Mouse (Mus musculus) G1E (cell line): Measurements from ENCODE around the gene Tnip3. TPM values are rescaled to one million over a fixed set of nuclear protein-coding genes. Genes with fewer than 3 reads are reported as not detected.

ENCODE experiments used
- ATAC-seq: 2 replicates; pipeline ENCODE4 v1.8.0; 2016; ENCODE audit warnings: mild to moderate bottlenecking; ENCODE audit not compliant: insufficient number of reproducible peaks, poor library complexity, low FRiP score, severe bottlenecking; ENCODE audit errors: extremely low read depth
- DNase-seq: peaks from one replicate; pipeline ENCODE4 v3.0.0; 2012; ENCODE audit warnings: low spot score
- H3K27me3 ChIP-seq: 2 replicates; pipeline ENCODE4 v1.6.1; 2012; ENCODE audit warnings: mild to moderate bottlenecking, low read length, inconsistent platforms; ENCODE audit not compliant: insufficient read depth
- H3K36me3 ChIP-seq: replicated peaks from 2 replicates; pipeline ENCODE3; 2012; ENCODE audit warnings: mild to moderate bottlenecking, inconsistent platforms
- H3K4me1 ChIP-seq: 2 replicates; pipeline ENCODE4 v1.6.1; 2012; ENCODE audit warnings: low read depth, low read length, inconsistent platforms, mixed read lengths; ENCODE audit not compliant: insufficient read depth
- H3K4me3 ChIP-seq: 2 replicates; pipeline ENCODE4 v1.5.1; 2012; ENCODE audit warnings: low read depth, mild to moderate bottlenecking, inconsistent platforms, low read length, moderate library complexity, mixed read lengths
- H3K9me3 ChIP-seq: replicated peaks from 2 replicates; pipeline ENCODE4 v1.6.1; 2012; ENCODE audit warnings: inconsistent platforms
- CTCF ChIP-seq: IDR thresholded peaks from 2 replicates; pipeline ENCODE4 v1.5.1; 2012; ENCODE audit warnings: low read depth, low read length, inconsistent platforms, mixed read lengths
- GATA1 ChIP-seq: IDR thresholded peaks from 2 replicates; pipeline ENCODE4 v1.6.1; 2012; ENCODE audit warnings: borderline replicate concordance, low read length, inconsistent platforms, mixed read lengths
- GATA2 ChIP-seq: IDR thresholded peaks from 2 replicates; pipeline ENCODE4 v1.6.1; 2012; ENCODE audit warnings: low read depth, low read length, inconsistent platforms, borderline replicate concordance
- POLR2AphosphoS5 ChIP-seq: IDR thresholded peaks from 2 replicates; pipeline ENCODE4 v1.6.1; 2012; ENCODE audit warnings: low read depth, low read length, inconsistent platforms; ENCODE audit not compliant: insufficient replicate concordance
- TAL1 ChIP-seq: conservative IDR thresholded peaks from 2 replicates; pipeline ENCODE4 v1.6.1; 2012; ENCODE audit warnings: low read depth, low read length, inconsistent platforms, mixed read lengths
- polyA plus RNA-seq: library from polyadenylated mRNA; stranded (reverse); fragments of >175 nt; gene quantifications from 2 replicates; pipeline ENCODE4 v1.2.3, GENCODE M21; 2012
- total RNA-seq, 2 experiments: library from RNA; stranded (forward) in 1 of 2; stranded (reverse) in 1 of 2; fragments of 200-1000 nt in 1 of 2; fragments of >200 nt in 1 of 2; fragmentation: Nextera tagmentation in 1 of 2; gene quantifications; 2 replicates each; pipeline ENCODE4 v1.2.3; 2014 to 2017

Gene Tnip3
- total and polyA plus RNA-seq, 3 experiments, result 0.38 to 0.44 TPM; not detected in 1

DNA sequence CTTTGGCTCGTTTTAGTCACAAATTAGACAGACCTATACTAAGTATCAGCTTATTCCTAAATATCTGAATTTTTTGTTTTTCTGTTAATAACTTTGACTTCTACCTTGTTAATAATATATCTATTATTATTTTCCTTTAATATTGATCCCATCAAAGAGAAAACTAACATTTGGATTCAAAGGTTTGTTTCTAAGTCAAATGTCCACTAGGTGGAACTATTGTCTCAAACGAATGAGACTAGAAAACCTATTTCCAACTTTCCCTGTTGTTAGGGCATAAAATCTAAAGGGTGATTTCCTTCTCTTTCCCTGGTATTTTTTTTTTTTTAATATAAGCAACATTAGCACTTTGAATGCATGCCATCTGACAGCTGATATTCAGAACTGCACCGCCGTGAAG, 126.3 kb downstream of the Tnip3 start:
- Histone ChIP-seq H3K27me3 (peaks cover 3% of the 10 kb centered on the region), H3K4me3 (no peak overlapping the region), H3K36me3 (no peaks in the 10 kb centered on the region), H3K4me1 (no peaks in the 10 kb centered on the region; the same call in 1 of the 2 replicates), H3K9me3 (no peaks in the 10 kb centered on the region)
- no peak for ATAC-seq
- TF ChIP-seq TAL1, result no peak
- no peak for TF ChIP-seq CTCF
- no peak for TF ChIP-seq GATA2
- no peak for TF ChIP-seq POLR2AphosphoS5
- TF ChIP-seq GATA1, result no peak
- no peak for DNase-seq

DNA sequence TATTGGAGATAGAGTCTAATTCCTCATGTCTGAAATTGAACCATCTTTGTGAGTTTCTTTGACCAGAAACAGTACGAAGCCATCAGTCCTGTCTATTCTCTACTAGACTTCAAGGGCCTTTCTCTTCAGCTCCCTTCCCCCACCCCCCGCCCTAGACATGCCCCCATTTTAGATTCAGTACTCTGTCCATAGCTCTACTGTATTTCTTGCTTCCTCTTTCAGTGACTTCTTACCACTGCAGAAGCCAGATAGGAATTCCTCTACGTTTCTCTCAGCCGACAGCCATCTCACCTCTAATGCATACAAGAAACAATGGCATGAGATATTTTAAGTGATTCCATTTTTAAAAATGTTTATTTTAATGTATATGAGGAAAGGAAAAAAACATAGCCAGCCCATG, 136.2 kb downstream of the Tnip3 start:
- DNase-seq, result no peak
- ATAC-seq, result no peak
- no peaks in the 10 kb centered on the region for H3K9me3 ChIP-seq
- no peak for TF ChIP-seq TAL1
- TF ChIP-seq GATA2, result no peak
- no peak for TF ChIP-seq POLR2AphosphoS5
- TF ChIP-seq CTCF, result no peak
- TF ChIP-seq GATA1, result no peak
- no peak overlapping the region for H3K4me3 ChIP-seq
- H3K36me3 ChIP-seq, result no peaks in the 10 kb centered on the region
- H3K27me3 ChIP-seq, result peaks cover 5% of the 10 kb centered on the region
- peaks cover 3% of the 10 kb centered on the region; the same call in 1 of the 2 replicates for H3K4me1 ChIP-seq

DNA sequence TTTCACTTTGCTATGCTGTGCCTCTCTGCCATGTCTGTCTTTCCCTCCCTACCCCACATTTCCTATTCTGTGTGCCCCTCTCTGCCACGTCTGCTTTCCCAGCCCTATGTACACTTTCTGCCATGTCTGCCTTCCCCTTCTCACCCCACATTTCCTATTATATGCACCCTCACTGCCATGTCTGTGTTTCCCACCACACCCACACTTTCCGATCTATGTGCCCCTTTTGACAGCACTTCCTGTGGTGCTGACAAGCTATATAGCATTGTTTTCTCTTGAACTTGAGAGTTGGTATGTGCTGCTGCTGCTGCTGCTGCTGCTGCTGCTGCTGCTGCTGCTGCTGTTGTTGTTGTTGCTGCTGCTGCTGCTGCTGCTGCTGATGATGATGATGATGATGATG, 136.9 kb downstream of the Tnip3 start:
- Histone ChIP-seq H3K4me3 (no peak overlapping the region), H3K9me3 (no peaks in the 10 kb centered on the region), H3K27me3 (peaks cover 5% of the 10 kb centered on the region), H3K36me3 (no peaks in the 10 kb centered on the region), H3K4me1 (peaks cover 3% of the 10 kb centered on the region; the same call in 1 of the 2 replicates)
- DNase-seq (no peak), ATAC-seq (no peak)
- TF ChIP-seq POLR2AphosphoS5 (no peak), GATA1 (no peak), GATA2 (no peak), TAL1 (no peak), CTCF (no peak)

DNA sequence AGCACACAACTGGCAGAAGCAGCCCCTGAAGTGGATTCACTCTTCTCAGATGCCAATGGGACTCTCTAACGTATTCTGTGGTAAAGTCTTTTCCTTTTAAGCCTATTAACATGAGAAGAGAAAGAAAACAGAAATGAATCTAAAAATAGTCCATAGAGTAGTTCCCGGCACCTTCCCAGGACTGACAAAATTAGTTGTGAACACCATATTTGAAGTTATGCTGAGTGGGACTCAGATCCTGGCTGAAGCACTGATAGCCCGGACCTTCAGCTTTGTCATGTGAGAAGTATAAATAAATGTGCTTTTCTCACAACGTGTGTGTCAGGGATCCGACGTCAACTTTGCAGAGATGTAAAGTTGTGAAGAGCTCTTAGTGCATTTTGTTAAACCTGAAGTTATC, 138.9 kb downstream of the Tnip3 start:
- peaks cover 3% of the 10 kb centered on the region; the same call in 1 of the 2 replicates for H3K4me1 ChIP-seq
- no peak for DNase-seq
- TF ChIP-seq TAL1 (no peak), GATA1 (no peak), GATA2 (no peak), CTCF (no peak), POLR2AphosphoS5 (no peak)

DNA sequence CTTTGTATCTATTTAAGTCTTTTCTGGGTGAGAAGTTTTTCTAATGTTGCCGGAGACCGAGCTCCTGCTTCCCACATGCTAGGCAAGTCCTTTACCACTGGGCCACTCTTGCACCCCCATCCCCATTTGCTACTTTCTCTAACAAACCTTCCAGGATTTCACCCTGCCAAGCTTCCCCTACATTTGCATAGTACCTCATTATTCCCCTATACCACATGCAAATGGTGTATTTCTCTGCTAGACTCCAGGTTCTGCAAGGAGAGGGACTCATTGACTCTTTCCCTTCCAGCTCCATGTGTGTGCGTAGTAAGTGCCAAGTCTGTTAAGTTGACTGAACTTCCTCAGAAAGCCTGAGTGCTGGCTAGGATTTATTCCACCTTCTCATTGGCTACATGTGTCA, 141.2 kb downstream of the Tnip3 start:
- no peaks in the 10 kb centered on the region for H3K36me3 ChIP-seq
- peaks cover 7% of the 10 kb centered on the region for H3K27me3 ChIP-seq
- DNase-seq, result no peak
- H3K9me3 ChIP-seq, result no peaks in the 10 kb centered on the region
- no peak for ATAC-seq
- peaks cover 3% of the 10 kb centered on the region; the same call in 1 of the 2 replicates for H3K4me1 ChIP-seq
- H3K4me3 ChIP-seq, result no peak overlapping the region
- TF ChIP-seq GATA2 (no peak), POLR2AphosphoS5 (no peak), GATA1 (no peak), TAL1 (no peak), CTCF (no peak)

More for the DNA sequence above, 138.9 kb downstream of the Tnip3 start:
- Histone ChIP-seq H3K27me3 (peaks cover 3% of the 10 kb centered on the region), H3K4me3 (no peak overlapping the region), H3K36me3 (no peaks in the 10 kb centered on the region), H3K9me3 (no peaks in the 10 kb centered on the region)
- ATAC-seq, result no peak

DNA sequence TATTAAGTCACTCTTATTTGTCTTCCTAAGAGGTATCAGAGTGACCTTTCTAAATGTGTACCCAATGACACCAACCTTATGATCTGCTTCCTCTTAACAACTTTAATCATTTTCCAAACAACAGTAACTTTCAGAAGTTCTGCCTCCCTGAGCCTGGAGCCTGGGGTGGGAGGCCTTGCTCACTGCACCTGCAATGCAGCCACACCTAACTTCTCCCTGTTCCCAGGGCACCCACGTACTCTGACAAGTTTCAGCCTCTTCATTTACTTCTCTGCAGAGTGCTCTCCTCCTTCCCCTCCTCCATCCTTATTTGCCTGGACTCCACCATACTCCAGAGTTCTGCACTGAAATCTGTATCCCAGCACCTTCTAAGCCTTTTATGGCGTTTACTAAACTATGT, 144.9 kb downstream of the Tnip3 start:
- ATAC-seq (no peak), DNase-seq (no peak)
- TF ChIP-seq GATA2 (no peak), POLR2AphosphoS5 (no peak), CTCF (no peak)
- H3K36me3 ChIP-seq, result no peaks in the 10 kb centered on the region
- H3K4me3 ChIP-seq, result no peak overlapping the region
- peaks cover 19% of the 10 kb centered on the region for H3K27me3 ChIP-seq
- H3K9me3 ChIP-seq, result no peaks in the 10 kb centered on the region
- no peaks in the 10 kb centered on the region for H3K4me1 ChIP-seq

DNA sequence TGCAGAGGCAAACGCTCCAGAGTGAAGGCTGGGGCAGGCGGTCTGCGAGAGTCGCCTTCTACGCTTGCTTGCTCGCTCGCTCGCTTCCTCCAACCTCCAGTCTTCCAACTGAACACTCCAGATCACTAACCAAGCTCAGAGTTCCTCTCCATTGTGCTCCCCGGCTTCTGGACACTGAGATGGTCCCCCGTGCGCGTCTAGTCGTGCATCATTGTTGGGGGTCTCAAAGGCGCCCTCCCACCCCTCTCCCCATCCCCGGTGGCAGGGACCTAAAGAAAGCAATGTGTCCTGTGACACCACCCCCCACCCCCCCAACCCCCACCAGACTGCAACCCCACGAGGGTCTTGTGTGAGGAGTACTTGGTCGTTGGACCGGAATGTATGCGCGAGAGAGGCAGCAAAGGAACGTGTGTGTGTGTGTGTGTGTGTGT, 145.9 kb downstream of the Tnip3 start:
- peaks cover 19% of the 10 kb centered on the region for H3K27me3 ChIP-seq
- H3K4me3 ChIP-seq, result no peak overlapping the region
- H3K4me1 ChIP-seq, result no peaks in the 10 kb centered on the region
- ATAC-seq (no peak), DNase-seq (no peak)
- H3K36me3 ChIP-seq, result no peaks in the 10 kb centered on the region
- no peaks in the 10 kb centered on the region for H3K9me3 ChIP-seq
- TF ChIP-seq POLR2AphosphoS5, result no peak
